Mouse (Mus musculus) bone marrow, adult 2 months (tissue): ENCODE measurements around the gene Als2cl.

Experiments
- CTCF ChIP-seq: fragments of 200-500 bp; IDR thresholded peaks from 2 replicates; pipeline ENCODE4 v1.5.1; 2011; ENCODE audit warnings: low read length, control low read depth; ENCODE audit not compliant: control insufficient read depth, insufficient read depth
- POLR2A ChIP-seq: fragments of 200-500 bp; IDR thresholded peaks from 2 replicates; pipeline ENCODE4 v1.6.1; 2011; ENCODE audit warnings: low read depth, mild to moderate bottlenecking, control low read depth, low read length, borderline replicate concordance; ENCODE audit not compliant: control insufficient read depth

- TF ChIP-seq CTCF (no peak), POLR2A (no peak)
These were observed 41.2 kb downstream of the Als2cl start for GRCm38 (mm10) chr9:110920665-110921419.
